Mouse (Mus musculus): ENCODE results near the gene Tspan13.

Gene Tspan13

GRCm38 (mm10) chr12:36032419-36032818, 9.9 kb downstream of the Tspan13 start:
- in situ Hi-C loops (cut with MboI, MseI): no loop called here

- in situ Hi-C loops (cut with MboI, MseI): no loop called here
These were observed 11.5 kb downstream of the Tspan13 start for GRCm38 (mm10) chr12:36030660-36031363.

- in situ Hi-C loops (cut with MboI, MseI): no loop called here
These were observed 12.6 kb downstream of the Tspan13 start for GRCm38 (mm10) chr12:36029687-36030086.

GRCm38 (mm10) chr12:36028968-36029645, 13.2 kb downstream of the Tspan13 start:
- in situ Hi-C loops (cut with MboI, MseI): no loop called here

- in situ Hi-C loops (cut with MboI, MseI): no loop called here
These were observed 15.1 kb downstream of the Tspan13 start for GRCm38 (mm10) chr12:36027171-36027570.

- in situ Hi-C loops (cut with MboI, MseI): no loop called here
These were observed 16.2 kb downstream of the Tspan13 start for GRCm38 (mm10) chr12:36026126-36026525.

- in situ Hi-C loops (cut with MboI, MseI): no loop called here
These were observed 21.6 kb downstream of the Tspan13 start for GRCm38 (mm10) chr12:36020710-36021109.

GRCm38 (mm10) chr12:36020081-36020480, 22.2 kb downstream of the Tspan13 start:
- in situ Hi-C loops (cut with MboI, MseI): no loop called here

GRCm38 (mm10) chr12:36019572-36019971, 22.7 kb downstream of the Tspan13 start:
- in situ Hi-C loops (cut with MboI, MseI): no loop called here

- in situ Hi-C loops (cut with MboI, MseI): no loop called here
These were observed 24.5 kb downstream of the Tspan13 start for GRCm38 (mm10) chr12:36017791-36018190.

GRCm38 (mm10) chr12:36013216-36013910, 28.9 kb downstream of the Tspan13 start:
- in situ Hi-C loops (cut with MboI, MseI): no loop called here

GRCm38 (mm10) chr12:36008364-36009047, 33.8 kb downstream of the Tspan13 start:
- in situ Hi-C loops (cut with MboI, MseI): loop anchor here (5.0 kb wide), 1 partner anchor 256 kb away; no protein-coding TSS in a partner anchor

- in situ Hi-C loops (cut with MboI, MseI): loop anchor here (5.0 kb wide), 1 partner anchor 255 kb away; no protein-coding TSS in a partner anchor
These were observed 34.7 kb downstream of the Tspan13 start for GRCm38 (mm10) chr12:36007581-36007980.

GRCm38 (mm10) chr12:36004714-36005113, 37.6 kb downstream of the Tspan13 start:
- in situ Hi-C loops (cut with MboI, MseI): loop anchor here (5.0 kb wide), 1 partner anchor 252 kb away; no protein-coding TSS in a partner anchor

GRCm38 (mm10) chr12:35995799-35996198, 46.5 kb downstream of the Tspan13 start:
- in situ Hi-C loops (cut with MboI, MseI): no loop called here

GRCm38 (mm10) chr12:35994098-35994497, 48.2 kb downstream of the Tspan13 start:
- in situ Hi-C loops (cut with MboI, MseI): no loop called here

- in situ Hi-C loops (cut with MboI, MseI): no loop called here
These were observed 48.7 kb downstream of the Tspan13 start for GRCm38 (mm10) chr12:35993583-35993982.

- in situ Hi-C loops (cut with MboI, MseI): no loop called here
These were observed 49.6 kb downstream of the Tspan13 start, which contains the start of gene Agr2 for GRCm38 (mm10) chr12:35992711-35993110. Gene Agr2, plus strand, starts transcription at chr12:35992907.

GRCm38 (mm10) chr12:35984743-35985142, 57.6 kb downstream of the Tspan13 start:
- in situ Hi-C loops (cut with MboI, MseI): no loop called here

GRCm38 (mm10) chr12:35983472-35983871, 58.8 kb downstream of the Tspan13 start:
- in situ Hi-C loops (cut with MboI, MseI): no loop called here

GRCm38 (mm10) chr12:35981732-35982360, 60.5 kb downstream of the Tspan13 start:
- in situ Hi-C loops (cut with MboI, MseI): no loop called here

All from regulatory T cell (primary cell).